Mouse (Mus musculus): ENCODE data around the gene Olfr221.

DNA sequence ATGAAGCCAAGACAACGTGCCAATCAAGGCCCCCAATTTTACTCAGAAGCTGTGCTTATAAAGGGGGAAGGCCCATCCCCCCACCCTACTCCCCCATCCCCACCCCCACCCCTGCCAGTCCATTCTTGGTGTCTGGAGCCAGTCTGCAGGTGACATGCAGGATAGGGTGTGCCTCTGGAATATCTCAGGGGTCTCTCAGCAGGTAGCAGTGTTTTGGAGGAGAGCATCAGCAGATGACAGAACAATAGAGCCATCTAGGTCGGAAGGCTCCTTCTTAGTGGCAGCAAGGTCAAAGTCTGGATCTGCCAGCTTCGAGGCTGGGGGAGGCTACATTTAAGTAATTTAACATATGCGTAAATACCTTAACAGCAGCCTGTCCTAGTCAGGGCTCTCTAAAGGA lies 23.9 kb upstream of the Olfr221 start:
- TF ChIP-seq CTCF (conservative IDR thresholded peaks at IDR 0.05; ENCODE audit: low read length) = no peak
- peak; percentile 78 for TF ChIP-seq NANOG (IDR thresholded peaks at IDR 0.05; ENCODE audit: borderline replicate concordance, low read length)
- TF ChIP-seq POU5F1 (IDR thresholded peaks at IDR 0.05; ENCODE audit: borderline replicate concordance, low read length) = no peak
